Mouse (Mus musculus): ENCODE measurements around the gene Spata31d1d.
"Not testable (repeated sequence)": the region's sequence is repeated elsewhere in the genome, so short reads cannot be mapped to it uniquely, and the experiment has no call there.

Spata31d1d gene

GRCm38 (mm10) chr13:59731652-59732051 lies at the start of gene Spata31d1d:
Gene Spata31d1d (minus strand): TSS chr13:59731752.
- DNase-seq: no peak

- not testable (repeated sequence) for DNase-seq
Observed at GRCm38 (mm10) chr13:59779744-59780264, 48.3 kb upstream of the Spata31d1d start.

- DNase-seq: no peak
Observed at GRCm38 (mm10) chr13:59779213-59779612, 47.7 kb upstream of the Spata31d1d start.

- DNase-seq: no peak
Observed at GRCm38 (mm10) chr13:59775168-59775567, 43.6 kb upstream of the Spata31d1d start.

GRCm38 (mm10) chr13:59771257-59771656 lies 39.7 kb upstream of the Spata31d1d start:
- no peak for DNase-seq

- no peak for DNase-seq
Observed at GRCm38 (mm10) chr13:59770847-59771246, 39.3 kb upstream of the Spata31d1d start.

GRCm38 (mm10) chr13:59770164-59770562 lies 38.6 kb upstream of the Spata31d1d start:
- DNase-seq: peak; percentile 95

GRCm38 (mm10) chr13:59769296-59770163 lies 38.0 kb upstream of the Spata31d1d start, which contains the start of gene Isca1:
Gene Isca1 (minus strand): TSS chr13:59769810.
- peak; percentile 98 for DNase-seq

GRCm38 (mm10) chr13:59768531-59768930 lies 37.0 kb upstream of the Spata31d1d start:
- DNase-seq: no peak

GRCm38 (mm10) chr13:59766786-59767515 lies 35.4 kb upstream of the Spata31d1d start:
- no peak for DNase-seq

- DNase-seq: no peak
Observed at GRCm38 (mm10) chr13:59762791-59763190, 31.2 kb upstream of the Spata31d1d start.

- DNase-seq: no peak
Observed at GRCm38 (mm10) chr13:59756906-59757305, 25.4 kb upstream of the Spata31d1d start.

GRCm38 (mm10) chr13:59750310-59750709 lies 18.8 kb upstream of the Spata31d1d start:
- no peak for DNase-seq

- DNase-seq: no peak
Observed at GRCm38 (mm10) chr13:59746711-59747110, 15.2 kb upstream of the Spata31d1d start, which contains the start of gene 1700014D04Rik. Gene 1700014D04Rik (minus strand): TSS chr13:59746752.

GRCm38 (mm10) chr13:59746164-59746563 lies 14.6 kb upstream of the Spata31d1d start:
- no peak for DNase-seq

- DNase-seq: no peak
Observed at GRCm38 (mm10) chr13:59745462-59745861, 13.9 kb upstream of the Spata31d1d start.

GRCm38 (mm10) chr13:59741697-59742096 lies 10.1 kb upstream of the Spata31d1d start:
- no peak for DNase-seq

- DNase-seq: no peak
Observed at GRCm38 (mm10) chr13:59741096-59741495, 9.5 kb upstream of the Spata31d1d start.

GRCm38 (mm10) chr13:59739397-59739796 lies 7.8 kb upstream of the Spata31d1d start:
- DNase-seq: no peak

GRCm38 (mm10) chr13:59738455-59738854 lies 6.9 kb upstream of the Spata31d1d start:
- DNase-seq: no peak

GRCm38 (mm10) chr13:59735190-59735589 lies 3.6 kb upstream of the Spata31d1d start:
- peak; percentile 44 for DNase-seq

- not testable (repeated sequence) for DNase-seq
Observed at GRCm38 (mm10) chr13:59734347-59734746, 2.8 kb upstream of the Spata31d1d start.

- DNase-seq: no peak
Observed at GRCm38 (mm10) chr13:59733936-59734335, 2.4 kb upstream of the Spata31d1d start.

Data from embryo, embryonic 11 days (tissue).